Mouse (Mus musculus) T-helper 17 cell (primary cell): ENCODE measurements around the gene Gsap.
"Not testable (repeated sequence)": the region's sequence is repeated elsewhere in the genome, so short reads cannot be mapped to it uniquely, and the experiment has no call there.

Experiments used
- in situ Hi-C, 2 experiments: fragments of 300-600 bp; cut with MboI, MseI; formaldehyde crosslinking; loops; 1 replicate in 1 of 2; 2 replicates in 1 of 2; pipeline ENCODE4 v1.15.1; 2025; ENCODE audit warnings: high pct_unique_total_duplicates in 2 of 2

The Gsap gene

GRCm38 (mm10) chr5:21255551-21256132 lies 69.6 kb downstream of the Gsap start:
- in situ Hi-C loops: no loop called here

DNA sequence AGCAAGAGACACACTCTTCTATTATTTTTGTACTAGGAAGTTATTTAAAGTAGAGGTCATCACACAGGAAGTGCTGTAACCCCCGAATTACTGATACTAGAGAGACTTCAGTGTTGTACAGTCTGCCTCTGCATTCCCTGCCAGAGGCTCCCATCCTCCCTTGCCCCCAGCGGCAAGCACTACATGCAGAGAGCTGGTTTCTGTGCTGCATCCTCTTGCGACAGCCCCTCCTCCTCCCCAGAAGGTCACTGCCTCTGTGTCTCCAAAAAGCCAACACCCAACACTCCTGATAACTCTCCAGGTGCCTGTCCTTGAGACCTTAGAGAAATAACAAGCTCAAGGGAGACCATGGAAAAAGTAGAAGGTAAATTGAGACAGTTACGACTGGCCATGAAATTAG lies 71.1 kb downstream of the Gsap start:
- in situ Hi-C loops: no loop called here

GRCm38 (mm10) chr5:21257806-21258205 lies 71.8 kb downstream of the Gsap start:
- in situ Hi-C loops: no loop called here

GRCm38 (mm10) chr5:21260746-21261145 lies 74.7 kb downstream of the Gsap start:
- in situ Hi-C loops: loop anchor here in 1 of 2 experiments (5.0 kb wide), 2 partner anchors 162 to 382 kb away; partner anchors contain the start of genes Ccdc146 and Fam185a

DNA sequence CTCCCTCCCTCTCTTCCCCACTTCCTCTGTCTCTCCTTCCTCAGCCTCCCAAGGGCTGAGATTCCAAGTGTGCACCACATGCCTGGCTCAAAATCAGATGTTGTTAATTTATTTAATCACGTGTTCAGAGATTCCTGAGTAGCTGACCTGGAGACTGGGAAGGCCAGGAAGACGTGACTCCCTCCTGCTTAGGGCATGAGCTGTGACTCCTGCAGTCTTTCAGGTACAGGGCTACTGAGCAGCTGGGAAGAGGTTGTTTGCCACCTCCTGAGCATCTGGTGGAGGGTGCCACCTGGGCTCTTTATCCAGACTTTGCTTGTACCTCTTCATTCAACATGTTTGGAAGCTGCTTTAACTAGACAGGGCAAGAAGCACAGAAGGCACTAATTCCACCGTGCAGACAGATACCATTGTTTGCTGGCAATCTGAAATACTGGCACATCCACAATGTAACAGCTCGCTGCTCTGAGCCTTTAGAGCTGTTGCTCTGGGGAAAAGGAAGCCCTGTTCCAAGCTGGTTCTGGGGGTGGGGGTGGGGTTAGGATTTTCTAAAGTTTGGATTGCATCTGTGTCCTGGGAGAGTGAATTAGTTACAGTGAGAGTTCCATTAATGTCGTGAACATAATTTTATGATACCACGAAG lies 75.3 kb downstream of the Gsap start:
- in situ Hi-C loops: loop anchor here in 1 of 2 experiments (5.0 kb wide), 2 partner anchors 161 to 381 kb away; partner anchors contain the start of genes Ccdc146 and Fam185a

GRCm38 (mm10) chr5:21263202-21264055 lies 77.4 kb downstream of the Gsap start:
- in situ Hi-C loops: loop anchor here in 1 of 2 experiments (5.0 kb wide), 2 partner anchors 159 to 379 kb away; partner anchors contain the start of genes Ccdc146 and Fam185a

DNA sequence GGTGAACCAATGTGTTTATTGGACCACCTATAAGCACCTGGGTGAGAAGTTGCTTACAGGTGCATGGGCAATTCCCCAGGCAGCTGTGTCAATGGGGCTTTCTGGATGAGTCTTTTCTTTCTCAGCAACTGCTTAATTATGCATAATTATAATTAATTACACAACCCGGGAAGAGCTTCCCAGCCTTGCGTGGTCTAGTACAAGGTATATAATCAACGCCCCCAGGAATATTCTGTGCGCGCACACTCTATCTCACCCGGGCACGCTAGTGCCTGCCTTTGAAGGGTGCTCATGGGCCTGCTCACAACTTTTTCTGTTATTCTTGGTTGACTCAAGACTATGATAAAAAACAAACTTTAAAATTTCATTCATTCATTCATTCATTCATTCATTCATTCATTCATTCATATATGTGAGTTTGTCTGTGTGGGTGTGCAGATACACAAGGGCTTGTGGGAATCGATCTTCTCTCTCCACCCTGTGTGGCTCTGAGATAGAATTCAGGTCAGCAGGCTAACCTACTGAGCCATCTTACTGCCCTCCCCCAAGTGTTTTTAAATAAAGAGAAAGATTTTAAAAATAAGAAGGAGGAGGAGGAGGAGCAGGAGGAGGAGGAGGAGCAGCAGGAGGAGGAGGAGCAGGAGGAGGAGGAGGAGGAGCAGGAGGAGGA lies 78.4 kb downstream of the Gsap start:
- in situ Hi-C loops: loop anchor here (5.0 kb wide), 3 partner anchors 158 to 378 kb away; partner anchors contain the start of genes Ccdc146 (in 1 of the 2) and Fam185a (in 1 of the 2)

DNA sequence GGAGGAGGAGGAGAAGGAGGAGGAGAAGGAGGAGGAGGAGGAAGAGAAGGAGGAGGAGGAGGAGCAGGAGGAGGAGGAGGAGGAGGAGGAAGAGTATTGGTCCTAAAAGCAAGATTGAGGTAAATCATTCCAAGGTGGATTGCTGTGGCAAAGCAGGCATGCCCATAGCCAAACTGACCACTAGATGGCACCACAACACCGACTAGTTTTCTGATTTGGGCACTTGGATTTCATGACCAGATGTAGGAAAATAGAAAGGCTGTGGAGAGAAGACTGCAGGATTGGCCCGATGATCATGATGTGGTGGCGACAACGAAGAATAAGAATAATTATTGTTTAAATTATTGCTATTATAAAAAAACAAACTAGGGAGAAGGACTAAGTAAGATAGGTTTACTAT lies 79.0 kb downstream of the Gsap start:
- in situ Hi-C loops: loop anchor here in 1 of 2 experiments (5.0 kb wide), 1 partner anchor 322 kb away; no protein-coding TSS in a partner anchor

DNA sequence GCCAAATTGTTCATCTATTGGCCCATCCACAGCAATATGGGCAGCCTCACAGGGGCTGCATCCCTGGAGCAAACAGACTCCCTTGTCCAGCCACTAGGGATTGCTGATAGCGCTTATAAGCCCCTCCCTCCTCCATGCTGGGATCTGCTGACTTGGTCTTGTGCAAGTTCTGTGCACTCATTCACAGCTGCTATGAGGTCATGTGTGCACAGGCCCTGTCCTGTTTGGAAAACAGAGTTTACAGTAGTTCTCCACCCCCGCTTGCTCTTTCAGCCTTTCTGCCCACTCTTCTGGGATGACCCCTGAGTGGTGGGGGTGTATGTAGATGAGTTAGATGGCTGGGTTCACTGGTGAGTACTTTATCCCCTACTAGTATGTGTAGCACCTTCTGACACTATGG lies 81.0 kb downstream of the Gsap start:
- in situ Hi-C loops: loop anchor here in 1 of 2 experiments (5.0 kb wide), 1 partner anchor 320 kb away; no protein-coding TSS in a partner anchor

DNA sequence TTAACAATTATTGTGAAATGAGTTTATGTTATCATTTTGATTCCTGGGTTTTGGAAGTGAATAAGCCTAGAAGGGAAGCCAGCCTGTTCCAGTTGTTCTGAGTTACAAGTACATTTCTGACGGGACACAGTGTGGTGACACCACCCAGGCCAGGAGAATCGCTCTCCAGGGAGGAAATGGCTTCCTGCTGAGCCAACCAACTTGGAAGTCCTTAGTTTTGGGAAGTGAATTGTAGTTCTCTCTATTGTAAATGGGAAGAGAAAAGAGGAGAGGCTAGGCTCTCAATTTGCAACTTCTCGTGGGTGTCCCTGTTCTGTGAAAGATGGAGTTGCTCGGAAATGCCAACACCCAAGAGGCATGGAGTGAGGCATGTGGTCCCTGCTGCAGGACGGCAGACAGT lies 83.4 kb downstream of the Gsap start:
- in situ Hi-C loops: loop anchor here in 1 of 2 experiments (5.0 kb wide), 1 partner anchor 318 kb away; no protein-coding TSS in a partner anchor

DNA sequence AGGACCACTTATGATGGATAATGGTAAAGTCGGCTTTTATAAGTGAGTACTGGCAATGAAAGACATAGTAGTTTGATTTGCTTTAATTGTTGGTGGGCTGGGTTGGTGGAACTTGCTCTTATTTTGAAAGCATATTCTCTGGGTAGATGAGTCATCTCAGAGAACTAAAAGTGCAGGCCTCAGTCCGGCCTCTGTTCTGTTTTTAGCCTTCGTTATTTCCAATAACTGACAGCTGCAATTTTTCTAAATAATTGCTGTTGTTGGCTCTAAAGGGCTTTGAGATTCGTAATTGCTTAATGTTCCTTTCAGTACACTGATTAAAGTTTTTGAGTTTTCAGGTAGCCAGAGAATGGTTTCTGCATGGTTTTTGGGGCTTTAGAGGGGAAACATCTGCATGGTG lies 84.7 kb downstream of the Gsap start:
- in situ Hi-C loops: no loop called here

- in situ Hi-C loops: no loop called here
Observed at GRCm38 (mm10) chr5:21271386-21272354, 85.6 kb downstream of the Gsap start.

- in situ Hi-C loops: not testable (repeated sequence)
Observed at GRCm38 (mm10) chr5:21277685-21278084, 91.6 kb downstream of the Gsap start.

- in situ Hi-C loops: loop anchor here in 1 of 2 experiments (10.0 kb wide), 1 partner anchor 981 kb away; no protein-coding TSS in a partner anchor
Observed at GRCm38 (mm10) chr5:21283356-21284062, 97.5 kb downstream of the Gsap start.

- in situ Hi-C loops: loop anchor here in 1 of 2 experiments (10.0 kb wide), 1 partner anchor 976 kb away; no protein-coding TSS in a partner anchor
Observed at GRCm38 (mm10) chr5:21288658-21289435, 102.8 kb downstream of the Gsap start.

GRCm38 (mm10) chr5:21290594-21290993 lies 104.5 kb downstream of the Gsap start:
- in situ Hi-C loops: no loop called here

- in situ Hi-C loops: no loop called here
Observed at GRCm38 (mm10) chr5:21295683-21296082, 109.6 kb downstream of the Gsap start.

DNA sequence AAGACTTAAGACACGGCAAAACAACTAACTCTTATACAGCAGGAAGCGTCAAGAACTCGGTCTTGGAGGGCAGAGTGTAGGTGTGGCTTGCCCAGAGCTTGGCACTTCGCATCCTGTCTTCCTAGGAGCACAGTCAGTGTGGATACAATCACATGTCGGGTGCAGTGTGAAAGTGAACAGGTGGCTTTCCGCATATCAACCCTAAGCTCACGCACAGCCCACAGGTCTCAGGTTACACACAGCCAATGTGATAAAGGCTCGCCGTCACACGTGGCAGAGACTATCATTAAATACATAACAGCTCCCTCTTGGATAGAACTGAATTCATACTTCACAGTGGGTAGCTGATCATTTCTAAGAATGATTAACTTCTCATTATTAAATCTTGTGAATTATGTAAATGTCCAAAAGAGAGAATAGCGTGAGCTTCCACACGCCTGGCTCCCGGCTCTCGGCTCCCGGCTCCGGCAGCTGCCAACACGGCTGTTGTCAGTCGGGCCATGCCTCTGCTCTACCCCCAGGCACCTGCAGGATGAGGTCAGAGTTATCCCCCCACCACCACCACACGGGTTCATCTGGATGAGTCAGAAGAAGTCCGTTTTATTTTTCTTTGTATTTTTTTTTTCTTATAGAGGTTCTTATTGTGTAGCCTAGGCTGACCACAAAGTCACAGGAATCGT lies 113.2 kb downstream of the Gsap start:
- in situ Hi-C loops: no loop called here
